Mouse (Mus musculus) urinary bladder, postnatal 36 days (tissue): Measurements from ENCODE around the gene Sfn.
A peak's percentile ranks its signal among the peaks of the same experiment; 100 is the strongest.

Experiments used
- DNase-seq, 2 experiments: peaks; one replicate each; pipeline ENCODE4 v3.0.0; 2022; ENCODE audit warnings: low spot score in 2 of 2, mixed read lengths in 1 of 2

The Sfn gene

DNA sequence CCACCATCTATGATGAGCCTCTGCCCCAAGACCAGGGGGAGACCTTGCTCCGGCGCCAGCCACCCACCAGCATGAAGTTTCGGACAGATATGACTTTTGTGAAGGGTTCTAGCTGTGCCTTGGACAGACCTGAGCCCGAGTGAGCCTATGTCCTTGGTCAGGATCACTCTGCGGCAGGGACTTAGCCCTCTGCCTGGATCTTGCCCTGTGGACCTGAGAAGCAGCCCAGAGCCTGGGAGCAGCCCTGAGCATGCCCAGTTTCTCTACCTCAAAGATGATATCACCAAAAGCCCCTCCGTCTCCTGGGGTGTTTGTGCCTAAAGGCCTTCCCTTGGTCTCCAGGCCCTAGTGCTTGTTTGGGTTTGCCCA, 18.3 kb downstream of the Sfn start:
- DNase-seq, result no peak

DNA sequence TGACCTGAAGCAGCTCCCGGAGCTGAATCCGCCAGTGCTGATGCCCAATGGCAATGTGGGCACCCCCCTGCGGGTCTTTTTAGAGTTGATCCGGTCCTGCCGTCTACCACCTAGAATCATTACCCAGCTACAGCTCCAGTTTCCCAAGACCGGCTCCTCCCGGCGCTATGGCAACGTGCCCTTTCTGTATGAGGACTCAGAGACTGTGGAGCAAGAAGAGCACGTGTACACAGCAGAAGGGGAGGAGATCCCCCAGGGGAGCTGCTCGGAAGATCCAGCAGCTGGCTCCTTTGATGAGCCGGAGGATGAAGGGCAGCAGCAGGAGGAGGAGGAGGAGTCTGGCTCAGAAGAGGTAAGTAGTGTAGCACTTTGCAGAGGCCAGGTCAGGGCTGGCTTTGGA, 24.0 kb downstream of the Sfn start:
- DNase-seq, result no peak

GRCm38 (mm10) chr4:133574843-133575202, 27.1 kb downstream of the Sfn start:
- no peak for DNase-seq

DNA sequence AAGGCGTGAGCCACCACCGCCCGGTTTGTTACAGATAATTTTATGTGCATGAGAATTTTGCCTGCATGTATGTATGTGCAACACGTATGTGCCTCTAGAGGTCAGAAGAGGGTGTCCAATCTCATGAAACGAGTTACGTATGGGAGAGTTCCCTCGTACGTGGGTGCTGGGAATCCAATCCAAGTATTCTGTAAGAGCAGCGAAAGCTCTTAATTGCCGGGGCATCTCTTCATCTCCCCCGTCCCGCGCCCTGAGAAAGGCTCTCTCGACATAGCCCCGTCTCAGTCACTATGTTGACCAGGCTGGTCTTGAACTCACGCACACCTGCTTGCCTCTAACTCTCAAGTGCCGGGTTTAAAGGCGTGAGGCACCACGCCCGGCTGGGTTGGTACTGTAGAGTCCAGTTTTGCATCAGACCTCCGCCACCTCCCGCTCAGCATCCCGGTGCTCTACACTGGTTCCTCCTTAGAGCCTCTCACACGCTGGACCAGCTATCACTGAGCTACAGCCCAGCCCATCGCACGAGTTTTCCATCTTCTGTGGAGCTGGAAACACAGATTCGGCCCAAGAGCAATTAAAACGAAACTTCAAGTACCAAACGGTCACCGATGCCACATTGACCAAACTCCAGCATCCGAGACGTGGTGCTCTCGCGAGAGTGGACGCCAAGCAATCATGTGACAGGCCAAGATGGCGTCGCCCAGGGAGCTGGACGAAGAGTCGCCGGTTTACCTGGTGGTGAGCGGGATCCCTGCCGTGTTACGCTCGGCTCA, 27.7 kb downstream of the Sfn start, which contains the start of gene Gpatch3:
TSS of gene Gpatch3 (plus strand) at position 676 of the 773 bp plus-strand sequence.
- peak; percentile 92 to 93 for DNase-seq

DNA sequence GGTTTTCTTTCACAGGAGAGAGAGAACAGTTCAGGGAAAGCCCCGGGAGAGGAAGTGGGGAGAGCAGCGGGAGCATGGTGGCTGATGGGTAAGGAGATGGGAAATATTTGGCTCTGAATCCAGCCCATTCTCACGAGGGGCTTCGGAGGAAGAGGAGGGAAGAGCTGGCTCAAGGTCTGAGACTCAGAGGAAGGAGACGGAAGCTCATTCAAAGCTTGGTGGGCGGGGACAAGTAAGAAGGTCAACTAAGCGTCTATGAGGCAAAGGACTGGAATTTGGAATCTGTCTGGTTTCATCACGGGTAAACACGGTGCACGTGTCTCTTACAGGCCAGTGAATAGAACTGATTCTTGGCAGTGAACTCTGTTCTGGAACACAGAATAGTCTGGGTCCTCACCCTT, 31.9 kb downstream of the Sfn start:
- DNase-seq, result no peak

GRCm38 (mm10) chr4:133569291-133570065, 32.5 kb downstream of the Sfn start:
- no peak for DNase-seq

DNA sequence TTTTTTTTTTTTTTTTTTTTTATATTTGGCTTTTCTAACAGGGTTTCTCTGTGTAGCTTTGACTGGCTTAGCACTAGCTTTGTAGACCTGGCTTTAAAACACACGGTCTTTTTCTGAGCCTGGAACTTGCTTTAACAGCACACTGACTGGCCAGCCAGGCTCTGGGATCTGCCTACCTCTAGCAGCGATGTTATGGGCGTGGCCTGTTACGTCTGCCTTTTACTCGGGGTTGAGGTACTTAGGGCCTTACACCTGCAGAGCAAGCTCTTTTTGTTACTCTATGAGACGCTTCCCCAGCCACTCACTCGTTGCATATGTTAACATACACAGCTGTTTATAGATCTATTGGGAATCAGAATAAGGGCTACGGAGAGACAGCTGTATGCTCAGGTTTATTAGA, 34.7 kb downstream of the Sfn start:
- no peak for DNase-seq

- DNase-seq, result no peak
Observed at GRCm38 (mm10) chr4:133563123-133563571, 38.8 kb downstream of the Sfn start.

DNA sequence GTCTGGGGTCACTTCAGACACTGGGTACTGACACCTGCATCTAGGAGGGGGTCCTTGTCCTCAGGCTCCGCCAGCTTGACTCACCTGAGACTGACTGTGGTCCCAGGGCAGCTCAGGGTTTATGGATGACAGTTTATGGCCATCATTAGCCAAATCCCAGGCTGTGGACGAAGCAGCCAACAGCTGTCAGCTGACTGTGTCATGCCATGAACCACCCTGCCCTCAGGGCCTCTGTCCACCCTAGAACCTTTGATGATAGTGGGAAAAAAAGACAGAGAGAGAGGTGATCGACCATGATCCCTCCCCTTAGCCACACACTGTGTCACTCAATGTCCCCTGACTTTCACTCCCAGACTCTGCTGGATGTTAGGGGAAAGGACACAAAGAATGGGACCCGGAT, 40.3 kb downstream of the Sfn start:
- no peak for DNase-seq

DNA sequence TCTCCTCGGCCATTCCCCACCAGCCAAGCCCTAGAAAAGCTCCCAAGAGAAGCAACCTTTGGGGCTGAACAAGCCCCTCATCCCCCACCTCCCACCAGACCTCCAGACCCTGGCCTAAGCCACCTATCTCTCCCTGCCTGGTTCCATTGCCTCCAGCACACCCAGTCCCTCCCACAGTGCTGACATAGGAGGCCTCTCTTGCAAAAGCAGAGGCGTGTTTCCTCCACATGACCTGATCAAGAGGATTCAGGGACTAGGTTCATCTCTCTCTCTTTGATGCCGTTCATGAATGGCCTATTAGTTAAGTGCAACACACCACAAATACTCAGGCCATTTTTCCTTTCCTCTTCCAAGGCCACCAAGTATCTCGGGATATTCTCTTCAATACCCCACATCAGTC, 42.1 kb downstream of the Sfn start:
- no peak for DNase-seq

- no peak for DNase-seq
Observed at GRCm38 (mm10) chr4:133557041-133557717, 44.8 kb downstream of the Sfn start.

DNA sequence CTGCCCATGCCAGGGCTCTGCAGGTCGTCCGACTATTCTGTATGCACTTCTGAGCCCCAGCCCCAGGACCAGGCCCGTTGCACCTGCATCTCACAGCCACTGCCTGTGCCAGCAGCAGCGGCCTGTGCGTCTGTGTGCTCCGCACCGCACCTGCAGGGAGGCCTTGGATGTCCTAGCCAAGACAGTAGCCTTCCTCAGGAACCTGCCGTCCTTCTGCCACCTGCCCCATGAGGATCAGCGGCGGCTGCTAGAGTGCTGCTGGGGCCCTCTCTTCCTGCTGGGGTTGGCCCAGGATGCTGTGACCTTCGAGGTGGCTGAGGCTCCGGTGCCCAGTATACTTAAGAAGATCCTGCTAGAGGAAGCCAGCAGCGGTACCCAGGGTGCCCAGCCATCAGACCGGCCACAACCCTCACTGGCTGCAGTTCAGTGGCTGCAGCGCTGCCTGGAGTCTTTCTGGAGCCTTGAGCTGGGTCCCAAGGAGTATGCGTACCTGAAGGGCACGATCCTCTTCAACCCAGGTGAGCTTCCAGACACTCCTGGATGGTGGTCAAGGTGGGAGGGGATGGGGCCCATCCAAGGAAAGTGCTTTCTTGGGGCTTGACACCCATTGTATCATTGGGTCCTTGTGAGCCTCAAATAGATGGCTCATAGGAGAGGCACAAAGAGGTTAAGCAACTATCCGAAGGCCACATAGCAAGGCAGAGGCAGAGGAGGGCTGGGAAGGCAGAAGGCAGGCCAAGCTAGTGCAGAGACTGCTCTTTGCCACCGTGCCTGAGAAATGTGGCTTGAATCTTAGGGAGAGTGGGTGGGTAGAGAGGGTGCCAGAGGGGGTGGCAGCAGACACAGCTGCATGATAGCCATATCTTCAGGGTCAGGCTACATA, 48.3 kb downstream of the Sfn start:
- no peak for DNase-seq

- no peak for DNase-seq
Observed at GRCm38 (mm10) chr4:133552768-133553447, 49.1 kb downstream of the Sfn start, which contains the start of gene Nr0b2. Nr0b2 (plus strand) TSS chr4:133553376.

DNA sequence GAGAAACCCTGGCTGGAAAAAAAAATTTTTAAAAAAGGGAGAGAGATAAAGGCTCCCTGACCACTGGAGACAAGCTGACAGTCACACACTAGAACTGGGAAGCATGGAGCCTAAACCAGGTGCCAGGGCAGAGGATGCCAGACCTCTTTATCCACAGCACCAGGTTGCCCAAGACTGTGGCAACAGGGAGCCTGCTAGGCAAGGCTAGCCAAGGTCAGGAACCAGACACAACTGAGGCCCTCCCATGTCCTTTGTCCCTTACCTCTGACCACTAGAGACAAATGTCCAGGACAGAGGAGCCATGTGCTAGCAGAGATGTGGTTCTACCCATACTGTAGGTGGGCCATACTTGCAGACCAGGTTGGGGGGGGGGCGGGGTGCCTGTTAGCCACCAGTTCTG, 49.9 kb downstream of the Sfn start:
- DNase-seq, result no peak
